Mouse (Mus musculus) MEL (cell line): ENCODE data around the gene Polr3h. TPM values are rescaled to one million over a fixed set of nuclear protein-coding genes. Genes with fewer than 3 reads are reported as not detected.

Experiments used
- DNase-seq: peaks from one replicate; pipeline ENCODE4 v3.0.0; 2011; ENCODE audit warnings: low read depth, low spot score
- H3K27ac ChIP-seq: 2 replicates; pipeline ENCODE4 v1.5.1; 2012; ENCODE audit warnings: low read depth, mild to moderate bottlenecking, control low read depth, low read length, moderate library complexity; ENCODE audit not compliant: control insufficient read depth
- H3K27me3 ChIP-seq, 2 experiments: fragments of 150-350 bp in 1 of 2; sonication (generic) in 1 of 2; 2 replicates each; pipeline ENCODE4 v1.6.1; 2012; ENCODE audit warnings: low read length in 2 of 2, mild to moderate bottlenecking in 2 of 2, improper control_type of control experiment in 1 of 2, moderate library complexity in 1 of 2; ENCODE audit not compliant: insufficient read depth in 2 of 2, control insufficient read depth in 1 of 2
- H3K36me3 ChIP-seq, 2 experiments: 2 replicates each; pipeline ENCODE4 v1.6.1; 2012 to 2014; ENCODE audit warnings: low read length in 2 of 2, improper control_type of control experiment in 1 of 2, inconsistent platforms in 1 of 2, mild to moderate bottlenecking in 1 of 2; ENCODE audit not compliant: insufficient read depth in 2 of 2, control insufficient read depth in 1 of 2
- H3K4me1 ChIP-seq, 2 experiments: fragments of 150-350 bp in 1 of 2; sonication (generic) in 1 of 2; 2 replicates each; pipeline ENCODE4 v1.6.1; 2012; ENCODE audit warnings: low read length in 2 of 2, improper control_type of control experiment in 1 of 2, mild to moderate bottlenecking in 1 of 2; ENCODE audit not compliant: insufficient read depth in 2 of 2, control insufficient read depth in 1 of 2
- H3K4me3 ChIP-seq, 2 experiments: fragments of 150-350 bp in 1 of 2; sonication (generic) in 1 of 2; 2 replicates each; pipeline ENCODE4 v1.5.1; 2012; ENCODE audit warnings: low read depth in 2 of 2, low read length in 2 of 2, mild to moderate bottlenecking in 2 of 2, moderate library complexity in 2 of 2, control low read depth in 1 of 2, improper control_type of control experiment in 1 of 2; ENCODE audit not compliant: control insufficient read depth in 1 of 2, insufficient read depth in 1 of 2
- H3K79me2 ChIP-seq: 2 replicates; pipeline ENCODE4 v1.6.1; 2012; ENCODE audit warnings: mild to moderate bottlenecking, low read length, moderate library complexity; ENCODE audit not compliant: control insufficient read depth, poor library complexity, insufficient read depth
- H3K9ac ChIP-seq: 2 replicates; pipeline ENCODE4 v1.6.1; 2012; ENCODE audit warnings: low read depth, mild to moderate bottlenecking, control low read depth, low read length, moderate library complexity; ENCODE audit not compliant: control insufficient read depth, poor library complexity, severe bottlenecking
- H3K9me3 ChIP-seq: fragments of 150-350 bp; sonication (generic); replicated peaks from 2 replicates; pipeline ENCODE4 v1.6.1; 2012; ENCODE audit warnings: mild to moderate bottlenecking, low read length, improper control_type of control experiment, moderate library complexity; ENCODE audit not compliant: insufficient read depth
- BHLHE40 ChIP-seq: IDR thresholded peaks from 2 replicates; pipeline ENCODE4 v1.6.1; 2012; ENCODE audit warnings: low read depth, mild to moderate bottlenecking, inconsistent platforms, low read length, improper control_type of control experiment, borderline replicate concordance
- CHD1 ChIP-seq: IDR thresholded peaks from 2 replicates; pipeline ENCODE4 v1.6.1; 2012; ENCODE audit warnings: low read depth, mild to moderate bottlenecking, inconsistent platforms, low read length, improper control_type of control experiment
- ELF1 ChIP-seq: IDR thresholded peaks from 2 replicates; pipeline ENCODE4 v1.6.1; 2014; ENCODE audit warnings: low read depth, mild to moderate bottlenecking, inconsistent platforms, low read length, improper control_type of control experiment, moderate library complexity
- ETS1 ChIP-seq: IDR thresholded peaks from 2 replicates; pipeline ENCODE4 v1.6.1; 2012; ENCODE audit warnings: low read depth, mild to moderate bottlenecking, inconsistent platforms, low read length, improper control_type of control experiment, moderate library complexity
- HCFC1 ChIP-seq: IDR thresholded peaks from 2 replicates; pipeline ENCODE4 v1.6.1; 2012; ENCODE audit warnings: low read depth, mild to moderate bottlenecking, inconsistent platforms, low read length, improper control_type of control experiment, moderate library complexity
- JUND ChIP-seq: IDR thresholded peaks from 2 replicates; pipeline ENCODE4 v1.6.1; 2011; ENCODE audit warnings: low read depth, mild to moderate bottlenecking, improper control_type of control experiment, low read length
- MAX ChIP-seq: IDR thresholded peaks from 2 replicates; pipeline ENCODE4 v1.6.1; 2011; ENCODE audit warnings: low read length, improper control_type of control experiment
- MEF2A ChIP-seq: IDR thresholded peaks from 2 replicates; pipeline ENCODE4 v1.6.1; 2014; ENCODE audit warnings: low read depth, mild to moderate bottlenecking, inconsistent platforms, low read length, improper control_type of control experiment; ENCODE audit not compliant: poor library complexity, insufficient replicate concordance, severe bottlenecking; ENCODE audit errors: extremely low read depth
- MXI1 ChIP-seq: IDR thresholded peaks from 2 replicates; pipeline ENCODE4 v1.6.1; 2011; ENCODE audit warnings: mild to moderate bottlenecking, low read depth, low read length, improper control_type of control experiment
- MYB ChIP-seq: IDR thresholded peaks from 2 replicates; pipeline ENCODE4 v1.6.1; 2011; ENCODE audit warnings: mild to moderate bottlenecking, low read depth, low read length, improper control_type of control experiment
- MYC ChIP-seq: IDR thresholded peaks from 2 replicates; pipeline ENCODE4 v1.6.1; 2011; ENCODE audit warnings: low read depth, mild to moderate bottlenecking, low read length, improper control_type of control experiment, moderate library complexity
- POLR2A ChIP-seq, 2 experiments: IDR thresholded peaks; 2 replicates each; pipeline ENCODE4 v1.6.1; 2011 to 2012; ENCODE audit warnings: low read length in 2 of 2, mild to moderate bottlenecking in 2 of 2, control low read depth in 1 of 2, improper control_type of control experiment in 1 of 2, low read depth in 1 of 2, moderate library complexity in 1 of 2; ENCODE audit not compliant: control insufficient read depth in 1 of 2, insufficient read depth in 1 of 2, poor library complexity in 1 of 2
- RCOR1 ChIP-seq: IDR thresholded peaks from 2 replicates; pipeline ENCODE4 v1.6.1; 2012; ENCODE audit warnings: low read depth, mild to moderate bottlenecking, inconsistent platforms, low read length, improper control_type of control experiment
- SMC3 ChIP-seq: IDR thresholded peaks from 2 replicates; pipeline ENCODE4 v1.6.1; 2011; ENCODE audit warnings: low read depth, low read length, improper control_type of control experiment
- TAL1 ChIP-seq: IDR thresholded peaks from 2 replicates; pipeline ENCODE4 v1.6.1; 2012; ENCODE audit warnings: mild to moderate bottlenecking, inconsistent platforms, low read length, moderate library complexity, mixed read lengths
- ZC3H11A ChIP-seq: IDR thresholded peaks from 2 replicates; pipeline ENCODE4 v1.6.1; 2012; ENCODE audit warnings: low read depth, mild to moderate bottlenecking, inconsistent platforms, low read length, improper control_type of control experiment
- ZKSCAN1 ChIP-seq: IDR thresholded peaks from 2 replicates; pipeline ENCODE4 v1.6.1; 2012; ENCODE audit warnings: low read depth, mild to moderate bottlenecking, inconsistent platforms, low read length, improper control_type of control experiment, moderate library complexity
- polyA plus RNA-seq, 2 experiments: library from polyadenylated mRNA; stranded (reverse) in 1 of 2; unstranded in 1 of 2; fragments of >175 nt in 1 of 2; fragments of >200 nt in 1 of 2; gene quantifications; 2 replicates each; pipeline versions ENCODE4 v1.2.1 to v1.2.4; 2012; ENCODE audit warnings: low replicate concordance in 2 of 2, low read depth in 1 of 2; ENCODE audit not compliant: insufficient read length in 2 of 2, insufficient read depth in 1 of 2, missing spikeins in 1 of 2
- total RNA-seq: library from RNA; depleted of rRNA; stranded (reverse); fragments of 300-350 nt; gene quantifications from 2 replicates; pipeline ENCODE4 v1.2.3, GENCODE M21; 2012

The Polr3h gene
- total and polyA plus RNA-seq, 3 experiments: 109 to 304 TPM; not detected in 1

DNA sequence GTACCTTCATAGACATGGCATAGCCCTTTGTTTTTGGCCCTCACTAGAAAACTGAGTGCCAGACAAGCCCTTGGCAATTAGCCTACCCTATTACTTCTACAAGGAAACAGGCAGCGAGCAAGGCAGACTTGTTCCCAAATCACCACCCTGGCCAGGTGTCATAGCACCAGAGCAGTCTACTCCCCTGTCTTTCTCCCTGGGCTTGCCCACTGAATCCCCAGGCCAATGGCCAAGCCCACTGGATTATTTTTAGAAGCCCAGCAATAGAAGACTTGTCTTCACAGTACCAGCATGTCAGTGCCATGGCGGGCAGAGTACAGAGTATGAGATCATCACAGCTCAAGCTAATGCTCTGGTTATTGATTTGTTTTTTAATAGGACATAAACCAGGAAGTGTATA is 27.3 kb downstream of the Polr3h start:
- Histone ChIP-seq H3K9me3 (no peaks in the 10 kb centered on the region), H3K79me2 (no peaks in the 10 kb centered on the region), H3K4me1 (no peaks in the 10 kb centered on the region), H3K27me3 (no peaks in the 10 kb centered on the region), H3K4me3 (no peak overlapping the region), H3K9ac (no peak overlapping the region), H3K27ac (no peak overlapping the region), H3K36me3 (peaks cover 0 to 14% of the 10 kb centered on the region in 2 experiments; a peak in 2 of 4 replicates)
- TF ChIP-seq POLR2A (IDR thresholded peaks at IDR 0.05; ENCODE audit: control insufficient read depth in 1 of 2, insufficient read depth in 1 of 2, low read depth in 1 of 2, low read length in 2 of 2, poor library complexity in 1 of 2) (no peak), ZC3H11A (no peak), HCFC1 (no peak), MYC (no peak), ETS1 (no peak), RCOR1 (no peak), TAL1 (no peak), ELF1 (no peak)
- no peak for DNase-seq

DNA sequence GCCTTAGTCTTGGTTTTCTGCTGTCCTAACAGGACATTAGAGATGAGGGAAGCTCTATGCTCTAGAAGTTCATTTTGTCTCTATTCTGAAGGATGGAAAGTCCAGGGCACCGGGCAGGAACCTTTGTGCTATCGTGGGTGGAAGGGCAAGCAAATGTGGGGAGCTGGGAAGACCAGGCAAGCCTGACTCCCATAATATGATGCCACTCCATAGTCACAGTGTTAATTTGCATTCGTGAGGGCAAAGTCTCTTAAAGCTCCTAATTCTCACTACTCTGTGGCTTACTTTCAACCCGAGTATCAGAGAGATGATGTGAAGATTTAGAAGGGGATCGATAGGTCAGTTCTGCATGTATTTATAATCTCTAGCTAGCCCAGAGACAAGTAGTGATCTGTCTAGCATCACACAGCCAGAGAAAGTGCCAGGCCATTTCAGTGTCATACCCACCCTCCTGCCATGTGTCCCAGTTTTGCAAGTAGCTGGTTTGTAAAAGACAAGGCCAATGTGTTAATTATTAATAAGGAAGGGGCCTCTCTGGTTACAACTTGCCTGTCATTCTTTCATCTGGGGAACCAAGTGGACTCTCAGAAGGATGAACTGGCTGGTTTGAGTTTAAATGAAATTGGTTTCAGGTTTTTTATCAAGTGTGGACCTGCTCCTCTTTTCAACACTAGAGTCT is 28.3 kb downstream of the Polr3h start:
- Histone ChIP-seq H3K27me3 (no peaks in the 10 kb centered on the region), H3K36me3 (peaks cover 0 to 16% of the 10 kb centered on the region in 2 experiments; a peak in 3 of 4 replicates), H3K9ac (no peak overlapping the region), H3K4me3 (no peak overlapping the region), H3K79me2 (no peaks in the 10 kb centered on the region), H3K4me1 (no peaks in the 10 kb centered on the region), H3K9me3 (no peaks in the 10 kb centered on the region), H3K27ac (no peak overlapping the region)
- TF ChIP-seq BHLHE40 (no peak), MAX (no peak), MEF2A (no peak)
- no peak for DNase-seq

DNA sequence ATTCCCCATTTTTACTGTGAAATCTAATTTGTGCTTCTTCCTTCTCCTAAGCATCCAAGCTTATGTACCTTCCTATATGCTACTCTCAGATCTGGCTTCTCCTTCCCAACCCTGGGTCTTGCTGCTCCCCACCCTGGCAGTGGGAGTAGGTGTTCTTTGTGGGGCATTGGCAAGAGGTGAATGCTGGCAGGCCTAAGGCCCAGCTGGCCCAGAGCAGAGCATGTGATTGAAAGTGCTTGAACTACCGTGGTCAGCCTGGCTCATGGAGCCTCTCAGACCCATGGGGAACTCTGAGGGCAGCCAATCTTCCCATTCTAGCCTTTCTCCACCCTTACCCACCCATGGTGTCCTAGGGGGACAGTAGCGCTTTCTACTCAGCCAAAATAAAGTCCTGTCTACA is 29.6 kb downstream of the Polr3h start:
- DNase-seq: no peak
- H3K79me2 ChIP-seq: no peaks in the 10 kb centered on the region

More for the DNA sequence above, 29.6 kb downstream of the Polr3h start:
- TF ChIP-seq ZC3H11A (no peak), MYB (no peak), SMC3 (no peak), CHD1 (no peak), JUND (no peak), MXI1 (no peak), ETS1 (no peak), HCFC1 (no peak), TAL1 (no peak), BHLHE40 (no peak), ZKSCAN1 (no peak)
- Histone ChIP-seq H3K9me3 (no peaks in the 10 kb centered on the region), H3K4me3 (no peak overlapping the region), H3K36me3 (peaks cover 8 to 13% of the 10 kb centered on the region in 2 experiments), H3K4me1 (peaks cover 2 to 11% of the 10 kb centered on the region in 2 experiments; a peak in 3 of 4 replicates), H3K27me3 (no peaks in the 10 kb centered on the region), H3K27ac (no peak overlapping the region), H3K9ac (no peak overlapping the region)
